Mouse (Mus musculus) thymus, adult 2 months (tissue): ENCODE results near the gene Clcn2. TPM values are rescaled to one million over a fixed set of nuclear protein-coding genes. Genes with fewer than 3 reads are reported as not detected.

Experiments
- DNase-seq: peaks from one replicate; pipeline ENCODE4 v3.0.0; 2021
- H3K27ac ChIP-seq: fragments of 200-500 bp; 2 replicates; pipeline ENCODE4 v1.5.1; 2012; ENCODE audit warnings: low read length, control low read depth; ENCODE audit not compliant: control insufficient read depth, insufficient read depth
- H3K27me3 ChIP-seq: fragments of 200-500 bp; 2 replicates; pipeline ENCODE4 v1.6.1; 2012; ENCODE audit warnings: mild to moderate bottlenecking, low read length, moderate library complexity, mixed read lengths; ENCODE audit not compliant: control insufficient read depth, insufficient read depth
- H3K36me3 ChIP-seq: fragments of 200-500 bp; 2 replicates; pipeline ENCODE4 v1.6.1; 2012; ENCODE audit warnings: mild to moderate bottlenecking, low read length, moderate library complexity; ENCODE audit not compliant: control insufficient read depth, insufficient read depth
- H3K4me1 ChIP-seq: fragments of 200-500 bp; replicated peaks from 2 replicates; pipeline ENCODE4 v1.6.1; 2012; ENCODE audit warnings: low read length; ENCODE audit not compliant: control insufficient read depth, insufficient read depth
- H3K4me3 ChIP-seq: fragments of 200-500 bp; 2 replicates; pipeline ENCODE4 v1.5.1; 2012; ENCODE audit warnings: mild to moderate bottlenecking, low read length, control low read depth, moderate library complexity; ENCODE audit not compliant: control insufficient read depth, insufficient read depth
- CTCF ChIP-seq: fragments of 200-500 bp; IDR thresholded peaks from 2 replicates; pipeline ENCODE4 v1.5.1; 2012; ENCODE audit warnings: mild to moderate bottlenecking, control low read depth, low read length, moderate library complexity, borderline replicate concordance; ENCODE audit not compliant: control insufficient read depth, poor library complexity, insufficient read depth; ENCODE audit errors: extremely low read depth
- POLR2A ChIP-seq: fragments of 200-500 bp; IDR thresholded peaks from 2 replicates; pipeline ENCODE4 v1.6.1; 2012; ENCODE audit warnings: mild to moderate bottlenecking, low read length, control low read depth, moderate library complexity; ENCODE audit not compliant: control insufficient read depth, poor library complexity, insufficient read depth; ENCODE audit errors: extremely low read depth
- WGBS: fragments of 180-500 bp; shearing (Covaris S2); methylation state at CpG from one replicate; pipeline ENCODE4 v1.1.7; 2018; 5-methylcytosine and 5-hydroxymethylcytosine counted together
- polyA plus RNA-seq: library from polyadenylated mRNA; depleted of rRNA; stranded (reverse); fragments of >200 nt; gene quantifications from 2 replicates; pipeline ENCODE4 v1.2.3, GENCODE M21; 2012

Gene Clcn2
- polyA plus RNA-seq, 1 experiment, result 42.1 TPM

DNA sequence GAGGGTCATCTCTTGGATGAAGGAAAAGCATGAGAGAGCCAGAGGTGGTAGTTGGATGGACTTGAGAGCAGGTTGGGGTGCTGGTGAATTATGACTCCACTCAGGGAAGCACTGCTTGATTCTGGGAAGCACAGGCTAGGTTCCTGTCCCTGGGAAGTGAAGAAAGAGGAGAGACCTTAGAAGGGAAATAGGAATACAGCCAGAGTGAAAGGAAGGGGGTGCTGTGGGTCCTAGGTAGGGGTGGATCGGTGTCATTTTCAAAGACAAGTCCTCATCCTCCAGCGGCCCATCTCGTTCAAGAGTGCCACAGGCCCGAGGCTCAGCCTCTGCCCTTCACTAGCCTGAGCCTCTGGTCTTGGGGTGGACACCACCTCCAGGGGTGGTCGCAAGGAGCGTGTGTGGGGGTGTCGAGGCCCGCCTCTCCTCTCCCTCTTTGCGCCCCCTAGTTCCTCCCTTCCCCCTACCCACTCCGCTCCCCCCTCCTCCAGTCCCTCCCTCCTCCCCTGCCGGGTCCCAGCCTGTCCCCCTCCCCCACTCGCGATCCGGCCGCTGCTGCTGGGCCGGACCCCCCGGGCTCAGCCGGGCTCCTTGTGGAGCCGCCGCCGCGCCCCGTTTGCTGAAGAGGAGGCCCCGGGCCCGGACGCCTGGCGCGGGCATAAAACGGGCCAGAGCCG, 14.8 kb upstream of the Clcn2 start:
- WGBS, result 8% methylated on average over 20 of the region's 30 CpGs
- peaks cover 21% of the 10 kb centered on the region for H3K27me3 ChIP-seq
- no peak overlapping the region for H3K27ac ChIP-seq
- no peak for DNase-seq
- no peak overlapping the region for H3K4me3 ChIP-seq
- H3K4me1 ChIP-seq, result 0 out of 2 replicates have a peak, but pooled peaks cover 3% of the 10 kb centered on the region
- TF ChIP-seq CTCF (no peak), POLR2A (no peak)
- H3K36me3 ChIP-seq, result no peaks in the 10 kb centered on the region

DNA sequence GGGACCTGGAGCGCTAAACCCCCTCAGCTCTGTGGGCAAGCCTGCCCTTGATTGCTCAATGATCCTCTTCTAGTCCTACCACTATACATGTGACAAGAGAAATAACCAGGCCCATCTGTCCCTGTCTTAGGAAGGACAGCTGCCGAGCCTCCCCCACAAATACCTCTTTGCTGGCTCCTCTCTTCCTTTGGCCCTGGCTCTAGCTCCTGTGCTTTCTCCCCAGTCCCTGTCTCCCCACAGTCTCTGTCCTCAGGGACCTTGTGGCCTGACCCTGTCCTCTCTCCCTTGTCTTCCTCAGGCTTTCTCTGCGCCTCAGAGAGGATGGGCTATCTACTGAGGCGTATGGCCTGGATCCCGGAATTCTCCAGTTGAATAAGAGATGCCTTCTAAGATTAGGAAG, 14.1 kb upstream of the Clcn2 start:
- no peak overlapping the region for H3K27ac ChIP-seq
- 0 out of 2 replicates have a peak, but pooled peaks cover 3% of the 10 kb centered on the region for H3K4me1 ChIP-seq
- peaks cover 21% of the 10 kb centered on the region for H3K27me3 ChIP-seq
- WGBS, result 79% methylated on average over 5 of the region's 5 CpGs
- no peak overlapping the region for H3K4me3 ChIP-seq
- TF ChIP-seq POLR2A, result no peak
- no peak for TF ChIP-seq CTCF
- DNase-seq, result no peak
- H3K36me3 ChIP-seq, result no peaks in the 10 kb centered on the region

GRCm38 (mm10) chr16:20730293-20730711, 12.8 kb upstream of the Clcn2 start:
- TF ChIP-seq POLR2A (no peak), CTCF (no peak)
- H3K36me3 ChIP-seq, result no peaks in the 10 kb centered on the region
- 39% methylated on average over 5 of the region's 5 CpGs for WGBS
- no peak overlapping the region for H3K4me3 ChIP-seq
- H3K27me3 ChIP-seq, result peaks cover 18% of the 10 kb centered on the region
- H3K4me1 ChIP-seq, result 0 out of 2 replicates have a peak, but pooled peaks cover 3% of the 10 kb centered on the region
- H3K27ac ChIP-seq, result no peak overlapping the region
- no peak for DNase-seq

GRCm38 (mm10) chr16:20726384-20726783, 8.8 kb upstream of the Clcn2 start:
- Histone ChIP-seq H3K4me1 (no peaks in the 10 kb centered on the region), H3K27me3 (no peaks in the 10 kb centered on the region; the same call in 1 of the 2 replicates), H3K4me3 (no peak overlapping the region), H3K27ac (no peak overlapping the region), H3K36me3 (no peaks in the 10 kb centered on the region; the same call in 1 of the 2 replicates)
- DNase-seq, result no peak
- no peak for TF ChIP-seq CTCF
- TF ChIP-seq POLR2A, result no peak
- WGBS, result 65% methylated on average over 1 of the region's 1 CpGs

DNA sequence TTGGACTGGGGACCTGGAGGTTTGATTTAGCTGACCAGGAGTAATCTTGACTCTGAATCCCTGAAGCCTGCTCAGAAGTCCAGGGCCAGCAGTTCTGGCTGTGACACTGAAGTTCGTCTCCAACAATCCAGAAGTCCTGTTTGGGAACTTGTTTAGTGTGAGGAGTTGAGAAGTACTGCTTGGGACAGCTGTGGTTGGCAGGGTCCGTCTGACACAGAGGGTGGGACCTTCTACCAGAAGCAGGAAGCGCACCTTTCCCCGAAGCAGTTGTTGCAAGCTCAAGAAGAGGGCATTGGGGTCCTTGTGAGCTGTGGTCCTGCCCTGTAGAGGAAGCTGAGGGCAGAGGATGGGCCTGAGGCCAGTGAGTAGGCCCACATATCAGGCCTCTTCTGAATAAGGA, 8.2 kb upstream of the Clcn2 start:
- Histone ChIP-seq H3K4me1 (no peaks in the 10 kb centered on the region), H3K27ac (no peak overlapping the region), H3K36me3 (no peaks in the 10 kb centered on the region; the same call in 1 of the 2 replicates), H3K4me3 (no peak overlapping the region), H3K27me3 (no peaks in the 10 kb centered on the region; the same call in 1 of the 2 replicates)
- 74% methylated on average over 4 of the region's 4 CpGs for WGBS
- no peak for DNase-seq
- TF ChIP-seq CTCF, result no peak
- TF ChIP-seq POLR2A, result no peak

DNA sequence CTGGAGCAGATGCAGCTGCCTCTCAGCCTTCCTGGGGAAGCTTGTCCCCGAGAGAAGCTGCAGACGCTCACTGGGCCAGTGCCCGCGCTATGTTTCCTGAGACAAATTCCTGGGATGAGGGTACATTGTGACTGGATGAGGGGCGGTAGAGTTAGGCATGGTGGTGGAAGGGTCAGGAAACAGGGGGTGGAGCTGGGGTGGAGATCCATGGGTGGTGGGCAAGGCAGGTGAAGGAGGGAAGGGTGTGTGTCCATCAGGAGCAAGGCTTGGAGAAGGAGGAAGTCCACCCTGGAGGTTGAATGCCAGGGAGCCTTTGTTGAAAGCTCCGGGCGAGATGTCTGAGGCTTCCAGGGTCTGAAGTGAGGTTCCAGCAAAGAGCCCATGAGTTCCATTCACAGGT, 7.8 kb upstream of the Clcn2 start:
- 96% methylated on average over 7 of the region's 7 CpGs for WGBS
- Histone ChIP-seq H3K36me3 (no peaks in the 10 kb centered on the region; the same call in 1 of the 2 replicates), H3K27me3 (no peaks in the 10 kb centered on the region), H3K4me1 (no peaks in the 10 kb centered on the region), H3K4me3 (no peak overlapping the region), H3K27ac (no peak overlapping the region)
- no peak for DNase-seq
- no peak for TF ChIP-seq POLR2A
- TF ChIP-seq CTCF, result no peak

DNA sequence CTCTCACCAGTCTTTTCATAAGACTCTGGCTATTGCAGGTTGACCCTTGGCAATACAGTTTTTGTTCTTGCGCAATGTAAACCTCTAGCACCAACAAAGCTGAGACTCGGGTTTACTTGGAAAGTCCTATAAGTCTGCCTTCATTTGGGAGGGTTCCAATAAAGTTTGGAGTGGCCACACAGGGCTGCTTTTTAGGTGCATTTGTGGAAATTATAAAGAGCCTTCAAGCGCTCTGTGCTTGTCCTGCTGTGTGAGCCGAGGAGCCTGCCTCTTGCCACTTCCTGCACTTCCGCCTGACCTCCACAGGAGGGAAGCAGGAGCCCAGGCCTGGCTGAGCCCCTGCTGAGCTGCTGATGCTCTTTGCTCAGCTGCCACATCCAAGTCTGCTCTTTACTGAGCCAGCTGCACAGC, 6.8 kb upstream of the Clcn2 start:
- Histone ChIP-seq H3K36me3 (no peaks in the 10 kb centered on the region; the same call in 1 of the 2 replicates), H3K27me3 (no peaks in the 10 kb centered on the region), H3K4me1 (no peaks in the 10 kb centered on the region), H3K4me3 (no peak overlapping the region), H3K27ac (no peak overlapping the region)
- DNase-seq, result peak; percentile 35
- WGBS, result 37% methylated on average over 5 of the region's 5 CpGs
- TF ChIP-seq POLR2A (no peak), CTCF (peak; percentile 61; the same call in 1 of the 2 replicates)
